Mouse (Mus musculus): ENCODE results near the gene Rasa4. TPM values are rescaled to one million over a fixed set of nuclear protein-coding genes. Genes with fewer than 3 reads are reported as not detected.
A peak's percentile ranks its signal among the peaks of the same experiment; 100 is the strongest.
"Not testable (repeated sequence)": the region's sequence is repeated elsewhere in the genome, so short reads cannot be mapped to it uniquely, and the experiment has no call there.

Rasa4 gene
- polyA plus RNA-seq, 1 experiment from 2014 or later: 5.9 TPM

DNA sequence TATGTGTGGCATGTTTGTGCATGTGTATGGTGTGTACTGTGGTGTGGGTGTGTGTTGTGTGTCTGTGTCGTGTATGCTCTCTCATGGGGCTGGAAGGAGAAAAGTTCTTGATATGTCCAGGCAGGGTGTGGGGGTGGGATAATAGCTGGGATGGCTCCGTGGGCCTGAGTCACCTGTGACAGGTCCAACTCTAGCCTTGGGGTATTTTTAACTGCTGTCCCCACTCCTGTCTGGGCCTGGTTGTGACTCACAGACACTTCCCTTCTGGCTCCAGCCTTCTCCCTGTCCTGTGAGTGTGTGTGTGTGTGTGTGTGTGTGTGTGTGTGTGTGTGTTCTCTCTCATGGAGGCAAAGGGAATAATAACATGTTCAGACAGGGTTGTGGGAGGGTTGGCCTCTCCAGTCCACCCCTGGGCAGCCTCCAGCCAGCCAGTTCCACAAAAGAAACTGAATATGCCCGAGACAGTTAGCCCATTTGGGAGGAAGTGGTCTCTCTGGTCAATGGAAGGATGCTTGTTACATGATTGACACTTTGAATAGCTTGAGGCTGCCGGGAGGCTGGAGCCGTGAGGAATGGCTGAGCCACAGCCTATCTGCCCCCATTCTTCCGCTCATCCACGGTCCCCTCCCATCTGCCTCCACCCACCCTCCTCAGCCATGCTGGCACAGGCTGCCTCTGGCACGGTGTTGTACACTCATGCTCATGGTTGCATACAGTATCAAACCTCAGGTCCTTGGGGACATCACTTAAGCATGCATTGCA is 10.7 kb downstream of the Rasa4 start:
- WGBS: 64% methylated on average over 8 of the region's 8 CpGs
- Histone ChIP-seq H3K9me3 (ENCODE audit: control insufficient read depth, low read length) (no peaks in the 10 kb centered on the region), H3K4me1 (ENCODE audit: control insufficient read depth, insufficient read depth, low read length) (no peaks in the 10 kb centered on the region), H3K4me3 (ENCODE audit: low read depth, low read length) (no peak overlapping the region), H3K27ac (ENCODE audit: low read depth, low read length) (no peak overlapping the region), H3K27me3 (ENCODE audit: control insufficient read depth, insufficient read depth, low read length) (no peaks in the 10 kb centered on the region), H3K4me2 (no peak overlapping the region), H3K36me3 (ENCODE audit: control insufficient read depth, insufficient read depth, low read length) (no peaks in the 10 kb centered on the region), H3K9ac (ENCODE audit: low read length) (no peak overlapping the region)
- no peak for DNase-seq (ENCODE audit: low spot score, missing footprints)
- ATAC-seq (ENCODE audit: low FRiP score): no peak

DNA sequence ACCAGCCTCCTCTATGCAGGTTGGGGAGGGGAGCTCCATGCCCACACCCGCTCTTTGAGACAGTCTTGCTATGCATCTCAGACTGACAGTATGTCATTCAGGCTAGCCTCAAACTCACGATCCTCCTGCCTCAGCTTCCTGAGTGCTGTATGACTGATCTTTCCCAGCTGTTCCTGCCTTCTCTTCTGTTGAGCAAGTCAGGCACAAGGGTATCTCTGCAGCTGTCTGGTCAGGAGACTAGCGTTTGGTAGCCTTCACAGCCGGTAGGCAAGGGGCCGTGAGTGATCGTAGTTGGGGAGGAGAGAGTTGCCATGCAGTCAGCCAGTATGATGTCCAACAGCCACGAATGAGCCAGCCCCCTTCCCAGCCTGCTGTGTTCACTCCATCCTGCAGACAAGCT is 11.4 kb downstream of the Rasa4 start:
- Histone ChIP-seq H3K9ac (ENCODE audit: low read length) (no peak overlapping the region), H3K4me1 (ENCODE audit: control insufficient read depth, insufficient read depth, low read length) (no peaks in the 10 kb centered on the region), H3K9me3 (ENCODE audit: control insufficient read depth, low read length) (no peaks in the 10 kb centered on the region), H3K27me3 (ENCODE audit: control insufficient read depth, insufficient read depth, low read length) (no peaks in the 10 kb centered on the region), H3K4me2 (no peak overlapping the region), H3K27ac (ENCODE audit: low read depth, low read length) (no peak overlapping the region), H3K36me3 (ENCODE audit: control insufficient read depth, insufficient read depth, low read length) (no peaks in the 10 kb centered on the region), H3K4me3 (ENCODE audit: low read depth, low read length) (no peak overlapping the region)
- 66% methylated on average over 7 of the region's 7 CpGs for WGBS
- ATAC-seq (ENCODE audit: low FRiP score) (no peak), DNase-seq (ENCODE audit: low spot score, missing footprints) (no peak)

DNA sequence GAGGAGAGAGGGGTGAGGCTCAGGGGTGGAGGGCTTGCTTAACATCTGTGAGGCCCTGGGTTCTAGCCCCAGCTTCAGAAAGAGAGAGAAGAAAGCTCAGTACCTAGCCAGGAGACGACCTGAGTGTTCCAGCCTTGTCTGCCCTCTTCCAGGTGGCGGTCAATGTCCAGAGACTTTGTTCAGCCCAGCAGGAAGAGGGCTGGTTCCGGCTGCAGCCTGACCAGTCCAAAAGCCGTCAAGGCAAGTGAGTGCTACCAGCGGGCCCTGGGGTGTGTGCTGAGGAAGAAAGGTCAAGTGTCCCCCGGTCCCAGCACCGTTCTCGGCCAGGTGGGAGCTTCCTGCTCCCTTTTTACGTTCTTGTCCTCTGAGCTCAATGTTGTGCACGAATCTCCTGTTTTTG is 14.8 kb downstream of the Rasa4 start:
- Histone ChIP-seq H3K36me3 (ENCODE audit: control insufficient read depth, insufficient read depth, low read length) (no peaks in the 10 kb centered on the region), H3K4me3 (ENCODE audit: low read depth, low read length) (no peak overlapping the region), H3K9ac (ENCODE audit: low read length) (no peak overlapping the region), H3K27me3 (ENCODE audit: control insufficient read depth, insufficient read depth, low read length) (peaks cover 14% of the 10 kb centered on the region), H3K4me1 (ENCODE audit: control insufficient read depth, insufficient read depth, low read length) (no peaks in the 10 kb centered on the region), H3K27ac (ENCODE audit: low read depth, low read length) (no peak overlapping the region), H3K9me3 (ENCODE audit: control insufficient read depth, low read length) (no peaks in the 10 kb centered on the region), H3K4me2 (no peak overlapping the region)
- 81% methylated on average over 10 of the region's 10 CpGs for WGBS
- DNase-seq (ENCODE audit: low spot score, missing footprints) (no peak), ATAC-seq (ENCODE audit: low FRiP score) (no peak)

DNA sequence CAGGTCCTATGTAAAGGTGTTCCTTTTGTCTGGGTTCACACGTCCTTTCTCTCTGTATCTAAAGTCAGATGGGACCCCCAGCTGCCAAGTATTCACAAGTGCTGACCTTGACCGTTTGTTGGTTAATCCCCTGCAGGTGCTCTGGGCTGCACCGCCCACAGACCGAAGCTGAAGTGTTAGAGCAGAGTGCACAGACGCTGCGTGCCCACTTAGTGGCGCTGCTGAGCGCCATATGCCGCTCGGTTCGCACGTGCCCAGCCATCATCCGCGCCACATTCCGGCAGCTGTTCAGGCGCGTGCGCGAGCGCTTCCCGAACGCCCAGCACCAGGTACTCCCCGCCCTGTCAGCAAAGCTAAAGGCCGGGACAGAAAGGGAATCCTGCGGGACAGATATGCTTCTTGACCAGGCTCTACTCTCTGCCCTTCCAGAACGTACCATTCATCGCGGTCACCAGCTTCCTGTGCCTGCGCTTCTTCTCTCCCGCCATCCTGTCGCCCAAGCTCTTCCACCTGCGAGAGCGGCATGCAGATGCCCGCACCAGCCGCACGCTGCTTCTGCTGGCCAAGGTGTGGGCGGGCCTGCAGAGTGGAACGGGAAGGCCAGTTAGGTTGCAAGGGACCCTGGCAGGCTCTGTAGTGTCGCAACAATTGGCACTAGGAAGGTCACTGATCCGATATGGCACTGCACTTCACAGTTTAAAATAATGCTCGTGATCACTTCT is 18.5 kb downstream of the Rasa4 start:
- WGBS: 5% methylated on average over 41 of the region's 41 CpGs
- peak; percentile 89 for ATAC-seq (ENCODE audit: low FRiP score)
- Histone ChIP-seq H3K27me3 (ENCODE audit: control insufficient read depth, insufficient read depth, low read length) (peaks cover 14% of the 10 kb centered on the region), H3K9ac (ENCODE audit: low read length) (peak overlapping the region; percentile 26; the same call in 1 of the 2 replicates), H3K4me2 (peak overlapping the region; percentile 40), H3K9me3 (ENCODE audit: control insufficient read depth, low read length) (no peaks in the 10 kb centered on the region), H3K4me1 (ENCODE audit: control insufficient read depth, insufficient read depth, low read length) (no peaks in the 10 kb centered on the region), H3K4me3 (ENCODE audit: low read depth, low read length) (peak overlapping the region; percentile 7), H3K36me3 (ENCODE audit: control insufficient read depth, insufficient read depth, low read length) (no peaks in the 10 kb centered on the region), H3K27ac (ENCODE audit: low read depth, low read length) (no peak overlapping the region)
- peak; percentile 98 for DNase-seq (ENCODE audit: low spot score, missing footprints)

DNA sequence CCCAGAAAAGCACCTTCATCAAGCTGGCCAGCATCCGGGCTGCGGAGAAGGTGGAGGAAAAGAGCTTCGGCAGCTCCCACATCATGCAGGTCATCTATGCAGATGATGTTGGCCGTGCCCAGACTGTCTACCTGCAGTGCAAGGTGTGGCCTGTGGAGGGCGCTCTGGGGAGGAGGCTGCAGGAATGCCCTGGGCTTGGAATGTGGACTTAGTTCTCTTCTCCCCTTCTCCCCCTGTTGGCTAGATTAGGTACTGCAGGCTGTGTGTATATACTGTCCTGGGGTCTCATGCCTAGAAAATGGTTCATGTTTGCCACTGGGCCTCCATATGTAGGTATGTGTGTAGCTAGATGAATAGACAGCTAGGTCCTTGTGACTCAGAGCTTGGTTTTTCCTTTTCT is 20.8 kb downstream of the Rasa4 start:
- H3K4me2 ChIP-seq: no peak overlapping the region
- H3K9ac ChIP-seq (ENCODE audit: low read length): no peak overlapping the region
- peaks cover 14% of the 10 kb centered on the region for H3K27me3 ChIP-seq (ENCODE audit: control insufficient read depth, insufficient read depth, low read length)
- DNase-seq (ENCODE audit: low spot score, missing footprints): peak; percentile 92
- no peak overlapping the region for H3K27ac ChIP-seq (ENCODE audit: low read depth, low read length)
- no peak for ATAC-seq (ENCODE audit: low FRiP score)
- H3K36me3 ChIP-seq (ENCODE audit: control insufficient read depth, insufficient read depth, low read length): no peaks in the 10 kb centered on the region
- no peaks in the 10 kb centered on the region for H3K9me3 ChIP-seq (ENCODE audit: control insufficient read depth, low read length)
- WGBS: 88% methylated on average over 5 of the region's 5 CpGs
- no peaks in the 10 kb centered on the region for H3K4me1 ChIP-seq (ENCODE audit: control insufficient read depth, insufficient read depth, low read length)
- H3K4me3 ChIP-seq (ENCODE audit: low read depth, low read length): no peak overlapping the region

DNA sequence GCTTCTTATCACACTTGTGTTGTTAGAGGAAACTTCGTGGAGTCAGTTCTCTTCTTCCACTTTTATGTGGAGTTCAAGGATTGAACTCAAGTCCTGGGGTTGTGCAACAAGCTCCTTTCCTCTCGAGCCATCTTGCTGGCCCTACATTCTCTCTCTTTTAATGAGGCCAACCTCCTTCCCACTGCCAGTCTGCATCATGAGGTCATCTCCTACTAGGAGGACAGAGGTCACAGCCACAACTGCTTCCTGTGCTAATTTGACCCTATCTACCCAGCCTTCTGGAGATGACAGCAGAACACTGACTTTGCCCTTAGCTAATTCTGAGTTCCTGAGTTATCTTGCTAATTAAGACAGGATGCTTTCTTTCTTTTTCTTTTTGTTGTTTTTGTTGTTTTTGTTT is 24.8 kb downstream of the Rasa4 start:
- no peak overlapping the region for H3K9ac ChIP-seq (ENCODE audit: low read length)
- H3K4me1 ChIP-seq (ENCODE audit: control insufficient read depth, insufficient read depth, low read length): no peaks in the 10 kb centered on the region
- H3K9me3 ChIP-seq (ENCODE audit: control insufficient read depth, low read length): no peaks in the 10 kb centered on the region

DNA sequence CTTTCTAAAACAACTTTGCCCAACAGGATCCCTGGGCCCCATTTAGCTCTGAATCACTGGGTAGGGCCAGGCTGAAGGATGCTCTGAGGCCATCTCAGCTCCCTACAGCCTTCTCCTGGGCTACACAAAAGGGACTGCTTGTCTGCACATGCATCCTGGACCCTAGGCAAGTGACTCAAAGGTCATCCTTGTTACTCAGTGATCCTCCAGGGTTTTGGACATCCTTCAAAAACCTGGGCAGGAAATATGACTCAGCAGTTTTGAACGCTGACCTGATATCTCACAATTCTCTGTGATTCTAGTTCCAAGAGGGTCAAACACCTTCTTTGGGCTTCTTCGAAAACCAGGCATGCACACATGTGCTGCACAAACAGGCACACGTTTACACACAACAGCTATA is 25.3 kb downstream of the Rasa4 start:
- H3K4me2 ChIP-seq: no peak overlapping the region
- no peaks in the 10 kb centered on the region for H3K9me3 ChIP-seq (ENCODE audit: control insufficient read depth, low read length)
- H3K4me3 ChIP-seq (ENCODE audit: low read depth, low read length): no peak overlapping the region
- H3K27me3 ChIP-seq (ENCODE audit: control insufficient read depth, insufficient read depth, low read length): no peaks in the 10 kb centered on the region
- WGBS: 85% methylated on average over 3 of the region's 3 CpGs
- H3K9ac ChIP-seq (ENCODE audit: low read length): no peak overlapping the region
- no peaks in the 10 kb centered on the region for H3K4me1 ChIP-seq (ENCODE audit: control insufficient read depth, insufficient read depth, low read length)
- H3K27ac ChIP-seq (ENCODE audit: low read depth, low read length): no peak overlapping the region
- ATAC-seq (ENCODE audit: low FRiP score): no peak
- DNase-seq (ENCODE audit: low spot score, missing footprints): no peak
- H3K36me3 ChIP-seq (ENCODE audit: control insufficient read depth, insufficient read depth, low read length): no peaks in the 10 kb centered on the region

More for the DNA sequence above, 24.8 kb downstream of the Rasa4 start:
- WGBS: 56% methylated on average over 2 of the region's 2 CpGs
- DNase-seq (ENCODE audit: low spot score, missing footprints) (no peak), ATAC-seq (ENCODE audit: low FRiP score) (no peak)
- Histone ChIP-seq H3K36me3 (ENCODE audit: control insufficient read depth, insufficient read depth, low read length) (no peaks in the 10 kb centered on the region), H3K4me3 (ENCODE audit: low read depth, low read length) (no peak overlapping the region), H3K27me3 (ENCODE audit: control insufficient read depth, insufficient read depth, low read length) (no peaks in the 10 kb centered on the region), H3K4me2 (no peak overlapping the region), H3K27ac (ENCODE audit: low read depth, low read length) (no peak overlapping the region)

DNA sequence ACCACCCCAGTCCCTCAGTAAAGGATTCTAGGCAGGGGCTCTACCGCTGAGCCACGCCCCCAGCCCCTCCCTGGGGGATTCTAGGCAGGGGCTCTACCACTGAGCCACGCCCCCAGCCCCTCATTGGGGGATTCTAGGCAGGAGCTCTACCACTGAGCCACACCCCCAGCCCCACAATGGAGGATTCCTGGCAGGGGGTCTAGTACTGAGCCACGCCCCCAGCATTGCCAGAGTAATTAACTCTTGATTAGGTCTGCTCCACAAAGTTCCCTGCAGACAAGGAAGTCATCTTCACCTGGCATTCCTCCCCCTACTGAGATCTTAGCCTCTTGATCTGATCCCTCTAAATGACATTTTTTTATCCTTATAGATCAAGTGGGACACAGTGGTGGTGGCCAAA is 29.8 kb downstream of the Rasa4 start:
- H3K36me3 ChIP-seq (ENCODE audit: control insufficient read depth, insufficient read depth, low read length); ATAC-seq (ENCODE audit: low FRiP score): not testable (repeated sequence)

More for the DNA sequence above, 29.8 kb downstream of the Rasa4 start:
- DNase-seq (ENCODE audit: low spot score, missing footprints); H3K27me3 ChIP-seq (ENCODE audit: control insufficient read depth, insufficient read depth, low read length); H3K4me3 ChIP-seq (ENCODE audit: low read depth, low read length); H3K9ac ChIP-seq (ENCODE audit: low read length); H3K9me3 ChIP-seq (ENCODE audit: control insufficient read depth, low read length); H3K27ac ChIP-seq (ENCODE audit: low read depth, low read length); H3K4me2 ChIP-seq: not testable (repeated sequence)
- WGBS: 39% methylated on average over 4 of the region's 4 CpGs
- peaks cover 15% of the 10 kb centered on the region for H3K4me1 ChIP-seq (ENCODE audit: control insufficient read depth, insufficient read depth, low read length)
